Mouse (Mus musculus) cerebellum, postnatal 10 days (tissue): ENCODE measurements at regions not wholly inside any gene's neighbourhood (a gene's known extent, or its start where the extent isn't known, plus 50 kb on each side); places are given as distances from the start of the nearest gene placed in this dataset.
"Not testable (repeated sequence)": the region's sequence is repeated elsewhere in the genome, so short reads cannot be mapped to it uniquely, and the experiment has no call there.

Experiments used
- DNase-seq, 2 experiments: peaks; one replicate each; pipeline ENCODE4 v3.0.0; 2021; ENCODE audit warnings: mixed read lengths in 2 of 2

- not testable (repeated sequence) for DNase-seq
Observed at GRCm38 (mm10) chr3:61913186-61913585, 425.0 kb upstream of the Arhgef26 start.

- peak; percentile 73 to 79 for DNase-seq
Observed at GRCm38 (mm10) chr3:61916106-61916505, 422.0 kb upstream of the Arhgef26 start.
